Mouse (Mus musculus): Measurements from ENCODE around the gene Atad5.

The Atad5 gene

GRCm38 (mm10) chr11:80080826-80081728 is 8.1 kb upstream of the Atad5 start, which contains the start of gene Crlf3:
Crlf3 (minus strand) TSS chr11:80080991.
- peak; percentile 49 for DNase-seq (ENCODE audit: extremely low spot score, low read depth, low spot score)

- no peak for DNase-seq (ENCODE audit: extremely low spot score, low read depth, low spot score)
Measured at GRCm38 (mm10) chr11:80081786-80082319, 7.3 kb upstream of the Atad5 start.

GRCm38 (mm10) chr11:80085356-80086055 is 3.7 kb upstream of the Atad5 start:
- DNase-seq (ENCODE audit: extremely low spot score, low read depth, low spot score), result no peak

- peak; percentile 77 for DNase-seq (ENCODE audit: extremely low spot score, low read depth, low spot score)
Measured at GRCm38 (mm10) chr11:80086844-80087243, 2.4 kb upstream of the Atad5 start.

GRCm38 (mm10) chr11:80089817-80090214 is 616 bp downstream of the Atad5 start:
- DNase-seq (ENCODE audit: extremely low spot score, low read depth, low spot score), result no peak

GRCm38 (mm10) chr11:80090555-80091164 is 1.5 kb downstream of the Atad5 start:
- DNase-seq (ENCODE audit: extremely low spot score, low read depth, low spot score), result no peak

- no peak for DNase-seq (ENCODE audit: extremely low spot score, low read depth, low spot score)
Measured at GRCm38 (mm10) chr11:80098444-80099056, 9.3 kb downstream of the Atad5 start.

- no peak for DNase-seq (ENCODE audit: extremely low spot score, low read depth, low spot score)
Measured at GRCm38 (mm10) chr11:80101298-80101697, 12.1 kb downstream of the Atad5 start.

- DNase-seq (ENCODE audit: extremely low spot score, low read depth, low spot score), result no peak
Measured at GRCm38 (mm10) chr11:80104407-80104806, 15.2 kb downstream of the Atad5 start.

GRCm38 (mm10) chr11:80116411-80116810 is 27.2 kb downstream of the Atad5 start:
- no peak for DNase-seq (ENCODE audit: extremely low spot score, low read depth, low spot score)

- DNase-seq (ENCODE audit: extremely low spot score, low read depth, low spot score), result no peak
Measured at GRCm38 (mm10) chr11:80132050-80132449, 42.9 kb downstream of the Atad5 start.

GRCm38 (mm10) chr11:80134744-80135143 is 45.5 kb downstream of the Atad5 start:
- DNase-seq (ENCODE audit: extremely low spot score, low read depth, low spot score), result no peak

- no peak for DNase-seq (ENCODE audit: extremely low spot score, low read depth, low spot score)
Measured at GRCm38 (mm10) chr11:80135954-80136683, 46.9 kb downstream of the Atad5 start.

- DNase-seq (ENCODE audit: extremely low spot score, low read depth, low spot score), result no peak
Measured at GRCm38 (mm10) chr11:80136786-80137185, 47.6 kb downstream of the Atad5 start.

GRCm38 (mm10) chr11:80137773-80138172 is 48.6 kb downstream of the Atad5 start:
- no peak for DNase-seq (ENCODE audit: extremely low spot score, low read depth, low spot score)

GRCm38 (mm10) chr11:80141825-80142521 is 52.8 kb downstream of the Atad5 start, which contains the start of gene Tefm:
Tefm (minus strand) TSS chr11:80142175.
- peak; percentile 77 for DNase-seq (ENCODE audit: extremely low spot score, low read depth, low spot score)

- no peak for DNase-seq (ENCODE audit: extremely low spot score, low read depth, low spot score)
Measured at GRCm38 (mm10) chr11:80142872-80143271, 53.7 kb downstream of the Atad5 start.

- no peak for DNase-seq (ENCODE audit: extremely low spot score, low read depth, low spot score)
Measured at GRCm38 (mm10) chr11:80145787-80146275, 56.6 kb downstream of the Atad5 start.

- no peak for DNase-seq (ENCODE audit: extremely low spot score, low read depth, low spot score)
Measured at GRCm38 (mm10) chr11:80147748-80148147, 58.5 kb downstream of the Atad5 start.

All from hindlimb bud, embryonic 11.5 days (tissue).